Mouse (Mus musculus) kidney, adult 18-20 months (tissue): Measurements from ENCODE around the gene Tns3.
"Not testable (repeated sequence)": the region's sequence is repeated elsewhere in the genome, so short reads cannot be mapped to it uniquely, and the experiment has no call there.

Experiments
- DNase-seq: peaks from one replicate; pipeline ENCODE4 v3.0.0; 2021

Gene Tns3

GRCm38 (mm10) chr11:8644272-8644671 lies 20.1 kb downstream of the Tns3 start:
- no peak for DNase-seq

- DNase-seq, result no peak
Observed at GRCm38 (mm10) chr11:8641634-8642277, 22.6 kb downstream of the Tns3 start.

GRCm38 (mm10) chr11:8639726-8640125 lies 24.6 kb downstream of the Tns3 start:
- DNase-seq, result no peak

- DNase-seq, result no peak
Observed at GRCm38 (mm10) chr11:8639007-8639718, 25.2 kb downstream of the Tns3 start.

- no peak for DNase-seq
Observed at GRCm38 (mm10) chr11:8637469-8638447, 26.6 kb downstream of the Tns3 start.

- DNase-seq, result no peak
Observed at GRCm38 (mm10) chr11:8636680-8637079, 27.7 kb downstream of the Tns3 start.

- no peak for DNase-seq
Observed at GRCm38 (mm10) chr11:8635778-8636177, 28.6 kb downstream of the Tns3 start.

- DNase-seq, result peak; percentile 74
Observed at GRCm38 (mm10) chr11:8634728-8635410, 29.5 kb downstream of the Tns3 start.

GRCm38 (mm10) chr11:8632163-8632562 lies 32.2 kb downstream of the Tns3 start:
- no peak for DNase-seq

- no peak for DNase-seq
Observed at GRCm38 (mm10) chr11:8629862-8630390, 34.4 kb downstream of the Tns3 start.

- DNase-seq, result no peak
Observed at GRCm38 (mm10) chr11:8629326-8629725, 35.0 kb downstream of the Tns3 start.

- DNase-seq, result no peak
Observed at GRCm38 (mm10) chr11:8628846-8629253, 35.5 kb downstream of the Tns3 start.

- DNase-seq, result no peak
Observed at GRCm38 (mm10) chr11:8627156-8627555, 37.2 kb downstream of the Tns3 start.

- no peak for DNase-seq
Observed at GRCm38 (mm10) chr11:8626715-8627114, 37.6 kb downstream of the Tns3 start.

GRCm38 (mm10) chr11:8625915-8626604 lies 38.3 kb downstream of the Tns3 start:
- no peak for DNase-seq

- no peak for DNase-seq
Observed at GRCm38 (mm10) chr11:8625451-8625850, 38.9 kb downstream of the Tns3 start.

GRCm38 (mm10) chr11:8624179-8624886 lies 40.0 kb downstream of the Tns3 start:
- DNase-seq, result peak; percentile 55

GRCm38 (mm10) chr11:8623852-8624178 lies 40.5 kb downstream of the Tns3 start:
- no peak for DNase-seq

- DNase-seq, result no peak
Observed at GRCm38 (mm10) chr11:8622668-8623067, 41.7 kb downstream of the Tns3 start.

GRCm38 (mm10) chr11:8619111-8619510 lies 45.2 kb downstream of the Tns3 start:
- not testable (repeated sequence) for DNase-seq

GRCm38 (mm10) chr11:8618301-8618700 lies 46.0 kb downstream of the Tns3 start:
- DNase-seq, result no peak
